Mouse (Mus musculus): ENCODE measurements at regions not wholly inside any gene's neighbourhood (a gene's known extent, or its start where the extent isn't known, plus 50 kb on each side); places are given as distances from the start of the nearest gene placed in this dataset.

- no peak for DNase-seq (ENCODE audit: low spot score)
These were observed 304.0 kb downstream of the Inhba start for GRCm38 (mm10) chr13:16315689-16316088.

- DNase-seq (ENCODE audit: low spot score), result no peak
These were observed 304.9 kb downstream of the Inhba start for GRCm38 (mm10) chr13:16316581-16316980.

- no peak for DNase-seq (ENCODE audit: low spot score)
These were observed 305.8 kb downstream of the Inhba start for GRCm38 (mm10) chr13:16317412-16317811.

GRCm38 (mm10) chr13:16320392-16320791 is 308.7 kb downstream of the Inhba start:
- DNase-seq (ENCODE audit: low spot score), result no peak

- DNase-seq (ENCODE audit: low spot score), result no peak
These were observed 314.0 kb downstream of the Inhba start for GRCm38 (mm10) chr13:16325661-16326060.

- no peak for DNase-seq (ENCODE audit: low spot score)
These were observed 330.1 kb downstream of the Inhba start for GRCm38 (mm10) chr13:16341727-16342126.

GRCm38 (mm10) chr13:16342171-16342570 is 330.5 kb downstream of the Inhba start:
- no peak for DNase-seq (ENCODE audit: low spot score)

GRCm38 (mm10) chr13:16343280-16343945 is 331.8 kb downstream of the Inhba start:
- DNase-seq (ENCODE audit: low spot score), result no peak

- no peak for DNase-seq (ENCODE audit: low spot score)
These were observed 337.7 kb downstream of the Inhba start for GRCm38 (mm10) chr13:16349353-16349752.

- no peak for DNase-seq (ENCODE audit: low spot score)
These were observed 338.4 kb downstream of the Inhba start for GRCm38 (mm10) chr13:16350061-16350460.

GRCm38 (mm10) chr13:16355316-16355715 is 343.7 kb downstream of the Inhba start:
- no peak for DNase-seq (ENCODE audit: low spot score)

GRCm38 (mm10) chr13:16379492-16379891 is 367.8 kb downstream of the Inhba start:
- DNase-seq (ENCODE audit: low spot score), result no peak

- no peak for DNase-seq (ENCODE audit: low spot score)
These were observed 368.3 kb downstream of the Inhba start for GRCm38 (mm10) chr13:16379949-16380348.

GRCm38 (mm10) chr13:16382936-16383511 is 371.4 kb downstream of the Inhba start:
- DNase-seq (ENCODE audit: low spot score), result no peak

GRCm38 (mm10) chr13:16416356-16417019 is 404.8 kb downstream of the Inhba start:
- no peak for DNase-seq (ENCODE audit: low spot score)

GRCm38 (mm10) chr13:16424147-16424546 is 412.5 kb downstream of the Inhba start:
- DNase-seq (ENCODE audit: low spot score), result no peak

- no peak for DNase-seq (ENCODE audit: low spot score)
These were observed 423.8 kb downstream of the Inhba start for GRCm38 (mm10) chr13:16435436-16435835.

GRCm38 (mm10) chr13:16453234-16453633 is 441.6 kb downstream of the Inhba start:
- no peak for DNase-seq (ENCODE audit: low spot score)

- DNase-seq (ENCODE audit: low spot score), result no peak
These were observed 448.1 kb downstream of the Inhba start for GRCm38 (mm10) chr13:16459743-16460142.

GRCm38 (mm10) chr13:16461681-16462080 is 450.0 kb downstream of the Inhba start:
- peak; percentile 22 for DNase-seq (ENCODE audit: low spot score)

GRCm38 (mm10) chr13:16464823-16465222 is 453.2 kb downstream of the Inhba start:
- DNase-seq (ENCODE audit: low spot score), result no peak

GRCm38 (mm10) chr13:16465317-16465716 is 453.7 kb downstream of the Inhba start:
- DNase-seq (ENCODE audit: low spot score), result no peak

- no peak for DNase-seq (ENCODE audit: low spot score)
These were observed 454.2 kb downstream of the Inhba start for GRCm38 (mm10) chr13:16465812-16466211.
